Mouse (Mus musculus) naive thymus-derived CD4-positive, alpha-beta T cell, adult 2 months (primary cell): ENCODE results near the gene Lgr4.
"Not testable (repeated sequence)": the region's sequence is repeated elsewhere in the genome, so short reads cannot be mapped to it uniquely, and the experiment has no call there.

ENCODE experiments used
- DNase-seq: peaks from one replicate; pipeline ENCODE4 v3.0.0-alpha.2; 2011; ENCODE audit warnings: low read depth

Gene Lgr4

DNA sequence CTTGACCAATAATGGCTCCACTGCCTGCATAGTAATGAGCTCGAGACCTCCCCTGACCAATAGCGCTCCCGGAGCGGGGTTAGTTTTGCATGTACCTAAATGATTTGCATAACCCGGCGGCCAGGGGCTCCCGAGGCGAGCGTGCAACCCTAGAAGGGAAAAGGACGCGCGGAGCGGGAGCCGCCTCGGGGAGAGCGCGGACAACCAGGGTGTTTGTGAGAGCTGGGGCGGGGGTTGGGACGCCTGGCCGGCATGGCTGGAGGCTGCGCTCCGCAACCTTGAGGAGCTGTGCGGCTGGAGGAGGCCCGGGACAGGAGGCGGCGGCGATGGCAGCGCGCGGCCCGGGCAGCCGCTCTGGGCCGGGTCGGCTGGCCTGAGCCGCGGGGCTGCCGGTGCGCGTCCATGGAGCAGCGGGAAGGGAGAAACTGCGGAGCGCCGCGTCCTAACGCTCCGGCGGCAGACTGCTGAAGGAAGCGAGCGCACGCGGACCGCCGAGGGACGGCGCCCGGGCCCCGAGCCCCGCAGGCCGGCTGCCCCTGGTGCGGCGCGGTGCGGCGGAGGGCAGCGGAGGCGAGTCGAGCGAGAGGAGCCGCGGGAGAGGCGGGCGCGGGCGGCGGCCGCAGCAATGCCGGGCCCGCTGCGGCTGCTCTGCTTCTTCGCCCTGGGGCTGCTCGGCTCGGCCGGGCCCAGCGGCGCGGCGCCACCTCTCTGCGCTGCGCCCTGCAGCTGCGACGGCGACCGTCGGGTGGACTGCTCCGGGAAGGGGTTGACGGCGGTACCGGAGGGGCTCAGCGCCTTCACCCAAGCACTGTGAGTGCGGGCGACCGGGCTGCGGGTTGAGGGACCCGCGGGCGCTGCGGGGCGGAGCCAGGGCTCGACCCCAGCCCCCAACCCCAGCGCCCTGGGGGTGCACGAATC is at the start of gene Lgr4:
Gene Lgr4, plus strand, starts transcription at position 152 of the 918 bp plus-strand sequence.
- peak; percentile 45 for DNase-seq

DNA sequence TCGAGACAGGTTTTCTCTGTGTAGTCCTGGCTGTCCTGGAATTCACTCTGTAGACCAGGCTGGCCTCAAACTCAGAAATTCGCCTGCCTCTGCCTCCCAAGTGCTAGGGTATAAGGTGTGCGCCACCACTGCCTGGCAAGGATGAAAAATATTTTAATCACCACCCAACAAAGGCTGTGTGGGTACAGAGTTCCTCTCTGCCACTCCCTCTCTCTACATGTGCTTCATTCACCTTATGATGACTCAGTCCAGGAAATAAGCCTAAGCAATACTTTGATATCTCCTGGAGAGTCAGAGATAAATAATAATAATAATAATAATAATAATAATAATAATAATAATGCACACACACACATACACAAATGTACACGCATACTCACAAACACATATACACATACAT is 38.0 kb upstream of the Lgr4 start:
- DNase-seq, result not testable (repeated sequence)

DNA sequence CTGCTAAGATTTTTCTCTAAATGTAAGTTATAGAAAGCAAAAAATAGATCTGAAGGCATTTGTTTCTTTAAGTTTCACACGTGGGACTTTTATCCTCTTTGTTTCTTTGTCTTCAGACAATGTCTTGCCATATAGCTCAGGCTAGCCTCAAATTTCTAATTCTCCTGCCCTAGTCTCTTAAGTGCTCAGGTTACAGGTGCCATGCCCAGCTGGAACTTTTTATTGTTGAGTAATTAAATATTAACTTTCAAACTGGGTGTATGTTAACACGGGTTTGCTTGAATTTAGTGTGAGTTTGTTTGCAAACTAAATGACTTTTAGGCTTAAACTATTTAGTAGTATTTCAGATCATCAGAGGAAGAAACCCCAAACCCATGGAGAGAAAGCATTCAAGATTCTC is 36.3 kb upstream of the Lgr4 start:
- no peak for DNase-seq

DNA sequence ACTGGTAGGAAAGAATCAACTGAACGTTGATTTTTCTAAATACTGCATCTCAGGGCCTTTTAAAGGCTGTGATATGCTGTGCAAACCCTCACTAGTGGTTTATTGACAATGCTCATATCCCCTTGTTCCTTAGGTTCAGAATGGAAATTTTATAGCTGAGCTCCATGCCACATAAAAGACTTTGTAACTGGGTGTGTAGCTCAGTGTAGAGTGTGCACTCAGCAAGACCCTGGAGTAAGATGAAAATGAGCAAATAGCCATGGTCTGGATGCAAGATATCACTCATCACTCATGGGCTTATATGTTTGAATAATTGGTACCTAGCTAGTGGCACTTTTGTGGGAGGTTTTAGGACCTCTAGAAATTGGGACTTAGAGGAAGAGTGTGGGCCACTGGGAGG is 35.8 kb upstream of the Lgr4 start:
- no peak for DNase-seq

DNA sequence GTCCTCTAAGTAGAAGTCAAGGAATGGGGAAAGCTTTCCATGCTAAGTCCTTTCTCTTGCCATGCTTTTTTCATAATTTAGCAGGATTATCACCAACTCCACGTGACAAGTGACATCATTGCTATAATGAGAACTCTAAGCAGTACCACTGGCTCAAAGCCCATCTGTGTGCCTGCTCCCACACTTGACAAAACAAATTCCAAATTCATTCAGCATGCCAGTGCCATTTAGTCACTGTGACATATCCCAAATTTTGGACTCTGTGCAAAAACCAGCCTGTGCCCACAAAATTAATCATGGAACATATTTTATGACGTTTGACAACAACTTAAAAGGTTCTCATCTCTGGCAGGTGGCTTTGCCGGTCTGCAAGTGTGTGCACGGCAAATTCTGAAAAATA is 33.3 kb upstream of the Lgr4 start:
- no peak for DNase-seq

DNA sequence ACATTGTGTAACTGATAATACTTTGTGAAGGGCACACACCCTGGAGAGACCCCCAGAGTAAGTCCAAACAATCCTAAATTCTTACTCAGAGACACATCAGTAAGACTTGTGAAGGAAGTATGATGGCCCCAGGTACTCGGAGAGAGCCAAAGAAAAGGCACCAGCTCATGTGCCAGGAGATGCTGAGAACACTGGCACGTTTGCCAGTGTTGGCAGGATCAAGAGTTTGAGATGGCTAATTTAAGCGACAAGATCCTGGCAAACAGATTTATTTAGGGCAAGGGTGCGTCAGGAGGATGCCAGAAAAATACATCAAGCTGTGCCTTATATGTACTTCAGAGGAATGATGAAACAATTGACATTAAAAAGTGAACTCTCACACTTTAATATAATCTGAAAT is 32.9 kb upstream of the Lgr4 start:
- no peak for DNase-seq

DNA sequence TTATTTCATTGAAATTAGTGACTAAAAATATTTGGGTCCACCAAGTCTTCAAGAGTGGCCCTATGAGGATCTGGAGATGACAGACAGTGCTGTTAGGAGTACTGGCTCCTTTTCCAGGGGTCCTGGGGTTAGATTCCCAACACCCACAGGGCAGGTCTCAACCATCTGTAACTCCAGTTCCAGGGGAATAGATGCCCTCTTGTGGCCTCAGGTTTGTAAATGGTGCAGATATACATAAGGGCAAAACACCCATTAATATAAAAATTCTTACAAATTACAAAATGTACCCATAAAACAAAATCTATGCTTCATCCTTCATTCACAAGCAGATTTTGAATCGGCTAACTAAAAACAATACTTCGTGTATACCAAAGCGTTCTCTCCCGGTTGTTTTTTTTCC is 27.4 kb upstream of the Lgr4 start:
- peak; percentile 46 for DNase-seq

DNA sequence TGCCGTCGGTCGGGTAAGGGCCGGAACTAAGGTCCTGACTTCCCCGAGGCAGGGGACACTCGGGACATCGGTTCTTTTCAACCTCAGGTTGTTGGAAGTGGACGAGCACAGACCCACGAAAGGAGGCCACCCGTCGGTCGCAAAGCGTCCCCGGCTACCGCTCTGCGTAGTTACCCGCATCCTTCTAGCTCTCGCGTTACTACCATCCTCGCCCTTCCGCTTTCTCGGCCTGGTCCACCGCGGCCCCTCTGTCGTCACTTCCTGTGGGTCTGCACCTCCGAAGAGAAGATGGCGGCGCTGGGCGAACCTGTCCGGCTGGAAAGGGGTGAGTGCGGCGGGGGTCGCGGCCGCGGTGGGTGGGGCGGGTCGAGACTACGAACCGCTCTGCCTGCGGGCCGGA is 26.9 kb upstream of the Lgr4 start, which contains the start of gene Lin7c:
Gene Lin7c, plus strand, starts transcription at position 257 of the 400 bp plus-strand sequence.
- DNase-seq, result peak; percentile 88

DNA sequence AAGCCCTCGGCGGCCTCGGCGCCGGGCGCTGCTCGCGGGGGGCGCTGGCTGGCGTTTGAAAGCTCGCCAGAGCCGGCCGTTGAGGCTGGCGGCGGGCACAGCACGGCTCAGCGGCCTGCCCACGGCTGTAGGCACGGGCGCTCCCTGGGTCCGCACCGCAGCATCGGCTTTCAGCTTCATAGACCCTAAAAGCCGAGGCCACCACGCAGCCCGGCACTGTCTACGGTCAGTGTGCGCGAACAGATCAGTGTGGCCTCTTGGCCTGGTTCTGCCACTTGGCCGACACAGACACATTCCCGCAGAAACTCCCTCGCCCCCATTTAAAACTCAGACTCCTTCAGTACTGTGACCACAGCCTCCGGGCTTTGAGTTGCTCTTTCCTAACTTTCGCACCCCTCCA is 26.4 kb upstream of the Lgr4 start:
- DNase-seq, result no peak

DNA sequence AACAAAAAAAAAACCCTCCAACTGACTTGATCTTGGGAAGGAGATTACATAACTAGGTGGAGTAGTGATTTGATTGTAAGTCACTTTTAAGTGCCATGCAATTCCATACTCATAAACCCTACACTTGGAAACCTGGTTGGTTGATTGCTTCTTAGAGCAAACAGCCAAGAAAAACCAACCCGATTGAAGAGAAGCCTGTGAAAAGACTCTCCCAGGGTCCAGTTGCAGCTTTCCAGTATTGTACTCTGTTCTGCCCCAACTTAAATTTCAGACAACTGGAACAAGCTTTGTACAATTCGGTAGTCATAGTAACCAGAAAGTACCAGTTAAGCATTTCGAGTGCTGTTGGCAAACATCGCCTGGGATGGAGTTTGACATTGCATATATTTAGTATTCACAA is 26.0 kb upstream of the Lgr4 start:
- no peak for DNase-seq

DNA sequence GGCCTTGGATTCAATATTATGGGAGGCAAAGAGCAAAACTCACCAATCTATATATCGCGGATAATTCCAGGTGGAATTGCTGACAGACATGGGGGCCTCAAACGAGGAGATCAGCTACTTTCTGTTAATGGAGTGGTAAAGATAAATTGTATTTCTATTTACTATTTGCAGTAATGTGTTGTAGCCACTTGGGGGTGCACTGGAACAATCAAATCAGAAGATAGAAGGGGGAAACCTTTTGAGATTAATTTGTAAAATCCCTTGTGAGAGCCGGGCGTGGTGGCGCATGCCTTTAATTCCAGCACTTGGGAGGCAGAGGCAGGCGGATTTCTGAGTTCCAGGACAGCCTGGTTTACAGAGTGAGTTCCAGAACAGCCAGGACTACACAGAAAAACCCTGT is 21.1 kb upstream of the Lgr4 start:
- DNase-seq, result peak; percentile 35

DNA sequence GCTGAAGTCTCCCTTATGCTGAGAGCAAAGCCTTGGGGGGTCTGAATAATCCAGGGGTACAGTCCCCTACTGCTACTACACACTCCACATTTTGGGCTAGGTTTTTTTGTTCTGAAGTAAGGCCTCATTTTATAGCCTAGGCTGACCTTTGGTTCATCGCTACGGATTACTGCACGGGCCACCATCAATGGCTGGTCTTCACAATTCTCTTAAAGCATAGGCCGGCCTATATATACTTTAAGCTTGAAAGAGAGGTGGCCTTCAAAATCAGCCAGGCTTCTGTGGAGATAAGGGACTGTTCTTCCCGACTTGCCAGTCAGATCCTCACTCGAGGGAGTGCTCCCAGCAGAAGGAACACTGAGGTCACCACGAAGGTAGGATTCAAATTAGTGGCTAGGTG is 14.6 kb upstream of the Lgr4 start:
- no peak for DNase-seq

DNA sequence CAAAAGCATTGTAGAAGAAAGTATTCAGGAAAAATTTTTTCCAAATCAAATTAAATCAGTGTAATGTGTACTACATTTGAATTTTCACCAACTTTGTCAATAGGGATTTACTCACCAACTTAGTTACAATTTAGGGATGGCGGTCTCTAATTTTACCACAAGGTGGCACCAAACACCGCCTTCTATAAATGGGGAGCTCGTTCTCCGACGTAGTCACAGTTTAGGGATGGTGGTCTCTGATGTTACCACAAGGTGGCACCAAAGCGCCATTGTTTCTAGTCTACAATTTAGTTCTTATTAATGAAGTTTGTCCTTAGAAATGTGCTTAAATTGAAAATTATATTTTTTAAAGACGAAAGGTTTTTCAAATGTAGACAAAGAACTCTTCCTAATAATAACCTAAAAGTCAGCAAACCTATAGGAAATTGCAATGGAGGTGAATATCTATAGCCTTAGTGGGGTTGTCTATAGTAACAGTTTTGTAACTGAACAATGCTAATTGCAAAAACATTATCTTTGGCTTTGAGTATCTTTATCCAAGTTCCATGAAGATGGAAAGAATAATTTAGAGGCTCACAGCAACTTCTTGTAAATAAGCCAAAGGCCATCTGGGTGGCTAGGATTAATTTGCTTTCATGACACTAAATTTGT is 13.2 kb upstream of the Lgr4 start:
- peak; percentile 93 for DNase-seq

DNA sequence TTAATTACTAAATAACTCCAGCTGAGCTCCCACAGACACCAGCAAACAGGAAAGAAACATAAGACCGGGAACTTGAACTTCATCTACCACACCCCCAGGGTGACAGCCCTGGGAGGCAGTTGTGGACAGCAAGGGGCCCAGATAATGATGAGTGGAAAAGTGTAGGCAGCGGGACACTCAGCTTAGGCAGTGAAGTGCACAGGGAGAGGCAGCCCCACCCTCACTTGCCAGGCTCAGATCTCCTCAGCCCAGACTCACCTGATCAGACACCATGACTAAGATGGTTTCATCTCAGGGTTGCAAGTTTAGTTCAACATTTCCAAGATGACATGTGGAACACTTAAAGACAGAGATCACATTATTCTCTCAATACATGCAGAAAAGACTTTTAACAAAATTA is 8.3 kb upstream of the Lgr4 start:
- no peak for DNase-seq

DNA sequence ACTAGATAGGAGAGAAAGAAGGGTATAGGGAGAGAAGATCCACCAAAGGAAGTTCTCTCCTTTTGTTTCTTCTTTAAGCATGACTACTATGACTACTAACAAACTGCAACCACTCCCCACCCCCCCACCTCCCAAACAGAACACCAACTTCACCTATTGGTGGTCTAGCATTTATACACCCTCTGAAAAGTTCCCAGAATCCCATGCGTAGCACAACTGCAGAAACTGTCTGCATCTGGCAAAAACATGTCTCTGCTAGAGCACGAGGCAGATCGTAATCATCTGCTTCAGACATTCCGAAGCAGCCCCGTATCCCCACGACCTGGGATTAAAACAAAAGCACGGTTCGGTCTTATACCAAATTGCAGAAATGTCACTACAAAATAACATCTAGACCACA is 5.2 kb upstream of the Lgr4 start:
- no peak for DNase-seq

DNA sequence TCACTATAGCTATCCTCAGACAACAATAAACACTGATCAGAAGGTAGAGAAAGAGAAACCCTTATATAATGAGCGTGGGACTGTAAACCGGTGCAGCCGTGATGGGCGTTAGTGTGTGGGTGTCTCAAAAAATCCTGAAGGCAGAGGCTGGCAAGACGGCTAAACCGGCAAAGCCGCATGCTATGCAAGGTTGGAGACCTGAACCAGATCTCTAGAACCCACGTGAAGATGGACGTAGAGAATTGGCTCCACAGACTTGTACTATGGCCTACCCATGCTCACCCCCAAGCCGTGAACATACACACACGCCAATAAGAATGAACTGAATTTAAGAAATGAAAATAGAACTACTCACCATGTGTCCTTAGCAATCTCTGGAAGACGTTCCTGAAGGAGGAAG is 4.7 kb upstream of the Lgr4 start:
- DNase-seq, result no peak

DNA sequence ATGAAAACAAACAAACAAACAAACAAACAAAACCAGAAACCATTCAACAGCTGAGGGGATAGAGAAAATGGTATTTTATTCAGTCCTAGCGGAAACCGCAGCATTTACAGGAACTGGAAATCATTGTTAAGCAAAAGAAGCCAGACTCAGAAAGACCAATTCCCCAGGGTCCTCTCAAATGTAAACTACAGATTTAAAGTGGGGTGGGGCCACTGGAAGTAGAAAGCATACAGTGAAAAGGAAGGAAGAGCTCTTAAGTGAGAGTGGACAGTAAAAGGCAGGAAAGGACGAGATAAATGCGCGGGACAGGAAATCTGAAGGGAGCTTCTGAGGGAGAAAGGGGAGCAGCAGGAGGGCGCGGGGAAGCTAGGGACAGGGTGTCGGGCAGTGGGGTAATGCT is 4.2 kb upstream of the Lgr4 start:
- DNase-seq, result no peak

DNA sequence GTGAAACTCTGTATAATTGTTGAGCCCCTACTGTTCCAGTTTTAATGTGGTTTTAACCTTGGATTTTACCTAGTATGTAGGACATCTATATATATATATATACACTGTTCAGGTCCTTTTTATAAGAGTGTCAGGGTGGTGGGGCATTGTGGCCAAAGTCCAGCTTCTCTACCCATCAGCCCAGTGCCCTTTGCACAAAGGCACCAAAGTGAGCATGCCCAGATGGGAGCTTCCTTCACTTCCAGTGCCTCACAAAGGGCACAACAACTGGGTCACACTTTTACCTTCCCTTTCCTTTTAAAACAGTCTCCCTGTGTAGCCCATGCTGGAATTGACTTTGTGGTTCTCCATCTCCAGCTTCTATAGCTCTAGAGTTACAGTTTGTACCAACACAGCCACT is 2.8 kb upstream of the Lgr4 start:
- DNase-seq, result no peak

DNA sequence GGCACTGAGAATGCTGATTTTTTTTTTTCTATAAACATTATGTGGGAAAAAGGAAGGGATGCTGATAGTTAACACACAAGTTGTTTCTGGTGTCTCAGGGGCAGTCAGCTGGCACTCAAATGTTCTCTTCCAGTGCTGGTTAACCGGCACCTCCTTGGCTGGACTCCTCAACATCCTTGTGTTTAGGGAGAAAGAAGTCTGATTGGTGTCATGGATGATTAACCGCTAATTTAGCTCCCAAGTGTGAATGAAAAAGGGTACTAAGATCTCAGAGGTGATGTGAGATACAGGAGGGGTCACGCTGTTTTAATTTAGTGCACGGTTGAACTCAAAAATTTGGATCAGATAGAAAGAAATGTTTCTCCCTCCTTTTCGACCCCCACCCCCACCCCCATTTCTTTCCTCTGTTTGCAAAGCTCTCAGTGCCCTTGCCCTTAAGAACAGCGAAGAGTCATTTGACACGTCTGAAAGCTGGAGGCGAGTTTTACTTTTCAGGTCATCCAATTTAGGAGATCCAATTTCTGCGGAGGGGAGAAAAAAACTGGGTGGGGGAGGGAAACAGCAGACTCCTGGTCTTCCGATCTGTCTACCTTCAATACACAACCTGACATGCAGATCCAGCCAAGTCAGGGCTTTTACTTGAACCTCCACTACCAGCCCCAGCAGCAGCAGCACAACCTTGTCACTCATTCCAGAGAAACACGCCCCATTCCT is 508 bp upstream of the Lgr4 start:
- no peak for DNase-seq

DNA sequence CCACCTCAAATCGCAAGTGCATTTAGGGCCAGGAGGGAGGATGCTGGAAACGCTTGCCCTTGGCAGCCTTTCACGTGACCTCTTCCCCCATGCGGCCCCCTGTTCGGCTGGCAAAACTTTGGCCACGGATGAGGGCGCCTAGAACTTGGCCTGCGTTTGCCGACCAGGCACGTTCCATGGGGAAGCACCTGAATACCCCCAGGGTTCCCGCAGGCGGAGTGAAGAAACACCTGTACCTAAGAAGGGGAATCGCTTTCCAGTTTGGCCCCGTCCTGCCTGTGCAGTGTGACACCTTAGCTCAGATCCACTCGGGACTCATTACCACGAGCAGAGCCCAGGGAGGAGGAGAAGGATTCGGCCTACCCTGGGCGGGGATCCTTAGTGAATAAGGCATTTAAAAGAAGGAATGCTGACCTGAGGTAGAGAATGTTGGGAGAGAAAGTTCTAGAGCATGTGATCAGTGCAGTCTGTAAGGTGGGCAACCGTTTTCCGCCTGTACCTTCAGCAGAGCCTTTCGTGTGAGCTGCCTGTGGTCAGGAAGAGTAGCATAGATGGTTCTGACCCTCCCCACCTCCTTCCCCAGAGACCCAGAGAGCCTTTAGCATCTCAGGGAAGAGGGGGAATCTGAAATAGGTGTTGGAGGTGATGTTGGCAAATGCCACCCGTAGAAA is 1.3 kb downstream of the Lgr4 start:
- DNase-seq, result no peak

DNA sequence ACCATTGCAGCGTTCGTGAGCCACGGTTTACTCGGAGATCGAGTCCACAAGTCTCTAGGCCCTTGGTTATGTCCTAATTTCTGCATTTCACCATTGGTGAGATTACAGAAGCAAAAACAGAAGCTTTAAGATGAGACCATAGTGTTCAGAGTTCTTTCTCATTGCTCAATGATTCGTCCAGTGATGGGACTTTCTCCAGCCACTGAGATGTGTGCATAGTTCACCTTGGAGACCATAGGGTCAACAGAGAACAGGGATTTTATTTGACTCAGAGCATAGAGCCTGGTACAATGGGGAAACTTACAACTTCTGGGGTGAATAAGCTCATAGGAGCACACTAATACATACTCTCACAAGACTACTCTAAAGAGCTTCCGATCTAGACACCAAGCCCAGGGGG is 3.0 kb downstream of the Lgr4 start:
- no peak for DNase-seq

DNA sequence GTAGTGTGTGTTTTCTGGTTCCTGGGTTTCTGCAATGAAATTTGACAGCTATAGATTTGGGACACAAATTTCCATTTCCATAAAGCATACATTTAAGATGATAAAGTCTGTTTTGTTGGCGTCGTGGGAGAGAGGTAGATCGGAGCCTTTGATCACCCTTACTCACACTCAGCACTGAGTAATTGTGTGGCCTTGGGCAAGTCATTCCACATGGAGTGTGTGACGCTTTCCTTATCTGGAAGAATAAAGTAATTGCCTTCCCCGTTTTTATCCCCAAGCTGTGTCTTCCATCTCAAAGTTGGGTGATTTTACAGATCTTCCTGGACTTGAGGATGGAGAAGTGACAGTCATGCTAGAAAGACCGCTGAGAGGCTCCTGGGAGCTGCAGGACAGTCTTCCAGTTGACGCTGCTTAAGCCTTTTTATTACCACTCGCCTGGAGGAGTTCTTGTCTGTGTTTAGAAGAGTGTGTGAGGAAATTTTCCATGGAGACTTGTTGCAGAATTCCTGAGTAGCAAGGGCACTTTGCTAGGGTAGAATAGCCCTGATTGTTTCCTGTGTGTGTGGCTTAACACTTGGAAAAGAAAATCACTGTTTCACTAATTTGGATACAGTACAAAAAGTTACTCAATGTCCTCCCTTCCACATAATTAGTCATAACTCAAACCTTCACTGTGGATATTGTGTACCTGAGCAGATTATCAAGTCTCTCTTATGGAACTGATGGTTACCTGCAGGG is 4.0 kb downstream of the Lgr4 start:
- DNase-seq, result no peak
